Mouse (Mus musculus) cortical plate, adult 2 months (tissue): ENCODE measurements around the gene Rab4a. TPM values are rescaled to one million over a fixed set of nuclear protein-coding genes. Genes with fewer than 3 reads are reported as not detected.

Experiments
- H3K27ac ChIP-seq: fragments of 200-500 bp; 2 replicates; pipeline ENCODE4 v1.5.1; 2012; ENCODE audit warnings: low read length, control low read depth, inconsistent platforms; ENCODE audit not compliant: insufficient read depth
- H3K4me1 ChIP-seq: fragments of 200-500 bp; 2 replicates; pipeline ENCODE4 v1.6.1; 2011; ENCODE audit warnings: low read length; ENCODE audit not compliant: control insufficient read depth, insufficient read depth
- H3K4me3 ChIP-seq: fragments of 200-500 bp; 2 replicates; pipeline ENCODE4 v1.5.1; 2011; ENCODE audit warnings: mild to moderate bottlenecking, low read length, control low read depth; ENCODE audit not compliant: insufficient read depth
- CTCF ChIP-seq: fragments of 200-500 bp; IDR thresholded peaks from 2 replicates; pipeline ENCODE4 v1.5.1; 2011; ENCODE audit warnings: mild to moderate bottlenecking, control low read depth, low read length; ENCODE audit not compliant: insufficient read depth; ENCODE audit errors: extremely low read depth
- POLR2A ChIP-seq: fragments of 200-500 bp; IDR thresholded peaks from 2 replicates; pipeline ENCODE4 v1.6.1; 2011; ENCODE audit warnings: mild to moderate bottlenecking, low read length, control low read depth; ENCODE audit not compliant: insufficient read depth; ENCODE audit errors: extremely low read depth
- polyA plus RNA-seq: library from polyadenylated mRNA; depleted of rRNA; stranded (reverse); fragments of >200 nt; gene quantifications from 2 replicates; pipeline ENCODE4 v1.2.3, GENCODE M21; 2012; rRNA removed

The Rab4a gene
- 72.5 and 72.7 TPM in 2 replicates for polyA plus RNA-seq

GRCm38 (mm10) chr8:123805718-123806373, at the start of gene Rab4a:
Rab4a (plus strand) TSS chr8:123805985.
- TF ChIP-seq POLR2A: peak; percentile 42; the same call in 1 of the 2 replicates
- no peak for TF ChIP-seq CTCF
- peaks cover 11% of the 10 kb centered on the region for H3K4me1 ChIP-seq
- H3K27ac ChIP-seq: peak within 1 kb of the TSS; percentile 92
- H3K4me3 ChIP-seq: peak within 1 kb of the TSS; percentile 97

- H3K4me1 ChIP-seq: 0 out of 2 replicates have a peak, but pooled peaks cover 6% of the 10 kb centered on the region
- H3K27ac ChIP-seq: no peak overlapping the region
- no peak overlapping the region for H3K4me3 ChIP-seq
- no peak for TF ChIP-seq POLR2A
- TF ChIP-seq CTCF: no peak
Observed at GRCm38 (mm10) chr8:123756901-123757300, 48.9 kb upstream of the Rab4a start.

- H3K4me3 ChIP-seq: no peak overlapping the region
- H3K27ac ChIP-seq: no peak overlapping the region
- TF ChIP-seq POLR2A: no peak
- no peak for TF ChIP-seq CTCF
- 0 out of 2 replicates have a peak, but pooled peaks cover 2% of the 10 kb centered on the region for H3K4me1 ChIP-seq
Observed at GRCm38 (mm10) chr8:123758935-123759334, 46.9 kb upstream of the Rab4a start.

DNA sequence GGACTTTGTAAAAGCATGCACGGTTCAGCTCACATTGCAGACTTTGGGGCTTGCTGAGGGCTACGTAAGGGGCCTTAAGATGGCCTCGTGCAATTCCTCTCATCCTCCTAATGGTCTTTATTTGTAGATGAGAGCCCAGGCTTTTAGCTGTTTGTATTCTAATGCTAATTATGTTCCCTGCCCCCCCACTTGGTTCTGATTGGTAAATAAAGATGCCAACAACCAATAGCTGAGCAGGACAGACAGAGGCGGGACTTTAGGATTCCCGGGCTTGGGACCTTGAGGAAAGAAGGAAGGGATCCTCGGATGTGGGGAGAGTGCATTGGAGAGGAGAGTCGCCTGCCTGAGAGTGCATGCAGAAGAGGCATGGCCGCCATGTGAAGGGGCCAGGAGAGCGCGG, 45.9 kb upstream of the Rab4a start:
- Histone ChIP-seq H3K27ac (no peak overlapping the region), H3K4me3 (no peak overlapping the region), H3K4me1 (no peaks in the 10 kb centered on the region)
- TF ChIP-seq POLR2A: no peak
- TF ChIP-seq CTCF: no peak

DNA sequence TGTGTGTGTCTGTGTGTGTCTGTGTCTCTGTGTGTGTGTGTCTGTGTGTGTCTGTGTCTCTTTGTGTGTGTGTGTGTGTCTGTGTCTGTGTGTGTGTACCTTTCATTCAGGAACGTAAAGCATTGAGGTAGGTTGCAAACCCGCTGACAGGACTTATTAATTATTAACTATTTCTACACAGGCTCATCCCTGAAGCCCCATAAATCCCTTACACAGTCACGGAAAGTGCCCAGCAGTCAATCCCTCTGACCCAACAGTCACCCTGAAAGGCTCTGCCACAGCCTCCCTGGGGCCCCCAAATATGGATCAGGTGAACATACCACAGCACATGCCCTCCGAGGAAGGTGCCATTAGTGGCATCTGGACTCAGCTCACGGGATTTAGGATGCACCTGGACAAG, 45.2 kb upstream of the Rab4a start:
- no peaks in the 10 kb centered on the region for H3K4me1 ChIP-seq
- no peak overlapping the region for H3K27ac ChIP-seq

GRCm38 (mm10) chr8:123761266-123761882, 44.4 kb upstream of the Rab4a start:
- Histone ChIP-seq H3K4me1 (no peaks in the 10 kb centered on the region), H3K4me3 (no peak overlapping the region), H3K27ac (no peak overlapping the region)
- TF ChIP-seq CTCF (no peak), POLR2A (no peak)

More for the DNA sequence above, 45.2 kb upstream of the Rab4a start:
- H3K4me3 ChIP-seq: no peak overlapping the region
- TF ChIP-seq POLR2A (no peak), CTCF (no peak)

- no peaks in the 10 kb centered on the region for H3K4me1 ChIP-seq
- TF ChIP-seq POLR2A (no peak), CTCF (no peak)
- no peak overlapping the region for H3K27ac ChIP-seq
- no peak overlapping the region for H3K4me3 ChIP-seq
Observed at GRCm38 (mm10) chr8:123761883-123762270, 43.9 kb upstream of the Rab4a start.

DNA sequence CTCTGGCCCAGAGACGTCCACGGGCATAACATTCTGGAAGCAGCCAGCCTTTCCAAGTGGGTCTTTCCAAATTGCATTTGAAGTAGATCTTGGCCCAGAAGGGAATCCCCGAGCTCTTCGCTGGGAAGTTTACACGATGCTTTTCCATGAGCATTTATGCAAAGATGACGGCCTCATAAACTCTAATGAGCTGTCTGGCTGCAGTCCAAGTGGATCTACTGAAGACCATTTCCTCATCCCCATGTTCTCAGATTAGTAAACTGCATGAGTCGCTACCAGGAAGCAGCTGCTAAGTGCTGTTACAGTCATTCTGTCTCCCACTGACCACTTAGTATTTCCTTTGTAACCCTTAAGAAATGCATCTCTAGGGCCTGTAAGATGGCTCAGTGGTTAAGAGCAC, 42.4 kb upstream of the Rab4a start:
- Histone ChIP-seq H3K4me3 (no peak overlapping the region), H3K4me1 (peaks cover 3% of the 10 kb centered on the region; the same call in 1 of the 2 replicates), H3K27ac (no peak overlapping the region)
- no peak for TF ChIP-seq POLR2A
- TF ChIP-seq CTCF: no peak

- TF ChIP-seq CTCF: peak; percentile 58
- no peak for TF ChIP-seq POLR2A
- H3K4me3 ChIP-seq: no peak overlapping the region
- peaks cover 3% of the 10 kb centered on the region; the same call in 1 of the 2 replicates for H3K4me1 ChIP-seq
- H3K27ac ChIP-seq: no peak overlapping the region
Observed at GRCm38 (mm10) chr8:123764671-123765070, 41.1 kb upstream of the Rab4a start.

GRCm38 (mm10) chr8:123766516-123766915, 39.3 kb upstream of the Rab4a start:
- no peak overlapping the region for H3K27ac ChIP-seq
- peaks cover 3% of the 10 kb centered on the region; the same call in 1 of the 2 replicates for H3K4me1 ChIP-seq
- TF ChIP-seq POLR2A: no peak
- TF ChIP-seq CTCF: no peak
- H3K4me3 ChIP-seq: no peak overlapping the region
